Mouse (Mus musculus): Measurements from ENCODE around the gene Kbtbd8.

DNA sequence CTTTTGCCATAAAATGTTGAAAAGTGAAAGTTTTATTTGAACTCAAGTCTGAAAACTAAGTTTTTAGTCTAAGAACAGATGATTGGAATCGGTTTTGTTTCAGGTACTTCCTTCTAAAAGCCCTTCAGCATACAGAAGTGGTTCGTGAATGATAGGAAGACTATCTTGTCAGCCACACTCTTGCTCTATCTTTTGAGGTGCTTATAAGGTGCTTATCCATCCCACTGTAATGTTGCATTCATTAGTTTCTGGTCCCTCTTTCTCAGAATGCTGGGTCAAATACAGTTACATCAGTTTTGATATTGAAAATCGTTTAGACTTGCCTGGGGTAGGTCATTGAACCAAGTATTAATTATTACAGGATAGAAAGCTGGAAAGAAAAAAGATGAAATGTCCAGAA is 2.3 kb downstream of the Kbtbd8 start:
- no peak for TF ChIP-seq CTCF (IDR thresholded peaks at IDR 0.05; ENCODE audit: insufficient read depth, low read depth, low read length)
- no peak for TF ChIP-seq POLR2A (IDR thresholded peaks at IDR 0.05; ENCODE audit: insufficient read depth, low read depth, low read length)
